Mouse (Mus musculus): ENCODE results near the gene Mto1. TPM values are rescaled to one million over a fixed set of nuclear protein-coding genes. Genes with fewer than 3 reads are reported as not detected.
"Not testable (repeated sequence)": the region's sequence is repeated elsewhere in the genome, so short reads cannot be mapped to it uniquely, and the experiment has no call there.

The Mto1 gene
- polyA plus RNA-seq, 1 experiment from 2014 or later, result 8.4 TPM

GRCm38 (mm10) chr9:78511705-78512104, 63.7 kb downstream of the Mto1 start:
- Histone ChIP-seq H3K4me2 (replicated peaks; ENCODE audit: low read depth) (no peak overlapping the region), H3K27me3 (replicated peaks; ENCODE audit: control insufficient read depth, insufficient read depth, low read length) (no peaks in the 10 kb centered on the region), H3K4me1 (replicated peaks; ENCODE audit: control insufficient read depth, insufficient read depth, low read length) (no peaks in the 10 kb centered on the region), H3K36me3 (ENCODE audit: control insufficient read depth, insufficient read depth) (no peaks in the 10 kb centered on the region), H3K9me3 (ENCODE audit: control insufficient read depth) (no peaks in the 10 kb centered on the region), H3K9ac (ENCODE audit: low read depth, low read length) (no peak overlapping the region), H3K27ac (ENCODE audit: low read depth, low read length) (no peak overlapping the region), H3K4me3 (ENCODE audit: low read depth, low read length) (no peak overlapping the region)
- TF ChIP-seq CTCF (IDR thresholded peaks at IDR 0.05; ENCODE audit: low read depth), result no peak
- 90% methylated on average over 5 of the region's 5 CpGs for WGBS
- no peak for ATAC-seq

GRCm38 (mm10) chr9:78513776-78514500, 65.9 kb downstream of the Mto1 start:
- 62% methylated on average over 6 of the region's 6 CpGs for WGBS

GRCm38 (mm10) chr9:78514681-78515080, 66.7 kb downstream of the Mto1 start:
- no peak for TF ChIP-seq CTCF (IDR thresholded peaks at IDR 0.05; ENCODE audit: low read depth)
- WGBS, result 88% methylated on average over 4 of the region's 4 CpGs
- Histone ChIP-seq H3K27ac (ENCODE audit: low read depth, low read length) (no peak overlapping the region), H3K4me3 (ENCODE audit: low read depth, low read length) (no peak overlapping the region), H3K36me3 (ENCODE audit: control insufficient read depth, insufficient read depth) (no peaks in the 10 kb centered on the region), H3K27me3 (replicated peaks; ENCODE audit: control insufficient read depth, insufficient read depth, low read length) (no peaks in the 10 kb centered on the region), H3K4me1 (replicated peaks; ENCODE audit: control insufficient read depth, insufficient read depth, low read length) (no peaks in the 10 kb centered on the region), H3K4me2 (replicated peaks; ENCODE audit: low read depth) (no peak overlapping the region), H3K9ac (ENCODE audit: low read depth, low read length) (no peak overlapping the region), H3K9me3 (ENCODE audit: control insufficient read depth) (no peaks in the 10 kb centered on the region)
- no peak for ATAC-seq

More at GRCm38 (mm10) chr9:78513776-78514500, 65.9 kb downstream of the Mto1 start:
- no peaks in the 10 kb centered on the region for H3K27me3 ChIP-seq (replicated peaks; ENCODE audit: control insufficient read depth, insufficient read depth, low read length)
- ATAC-seq, result no peak
- no peak overlapping the region for H3K9ac ChIP-seq (ENCODE audit: low read depth, low read length)
- no peaks in the 10 kb centered on the region for H3K4me1 ChIP-seq (replicated peaks; ENCODE audit: control insufficient read depth, insufficient read depth, low read length)
- TF ChIP-seq CTCF (IDR thresholded peaks at IDR 0.05; ENCODE audit: low read depth), result no peak
- H3K4me2 ChIP-seq (replicated peaks; ENCODE audit: low read depth), result no peak overlapping the region
- H3K4me3 ChIP-seq (ENCODE audit: low read depth, low read length), result no peak overlapping the region
- no peaks in the 10 kb centered on the region for H3K9me3 ChIP-seq (ENCODE audit: control insufficient read depth)
- no peaks in the 10 kb centered on the region for H3K36me3 ChIP-seq (ENCODE audit: control insufficient read depth, insufficient read depth)
- 0 out of 2 replicates have a peak overlapping the region, but pooled peaks have one; percentile 23 for H3K27ac ChIP-seq (ENCODE audit: low read depth, low read length)

- no peak overlapping the region for H3K4me2 ChIP-seq (replicated peaks; ENCODE audit: low read depth)
- no peaks in the 10 kb centered on the region for H3K4me1 ChIP-seq (replicated peaks; ENCODE audit: control insufficient read depth, insufficient read depth, low read length)
- no peaks in the 10 kb centered on the region for H3K27me3 ChIP-seq (replicated peaks; ENCODE audit: control insufficient read depth, insufficient read depth, low read length)
- no peak overlapping the region for H3K4me3 ChIP-seq (ENCODE audit: low read depth, low read length)
- no peak for ATAC-seq
- H3K27ac ChIP-seq (ENCODE audit: low read depth, low read length), result no peak overlapping the region; the same call in 1 of the 2 replicates
- TF ChIP-seq CTCF (IDR thresholded peaks at IDR 0.05; ENCODE audit: low read depth), result no peak
- no peaks in the 10 kb centered on the region for H3K9me3 ChIP-seq (ENCODE audit: control insufficient read depth)
- no peak overlapping the region for H3K9ac ChIP-seq (ENCODE audit: low read depth, low read length)
- 60% methylated on average over 3 of the region's 3 CpGs for WGBS
- H3K36me3 ChIP-seq (ENCODE audit: control insufficient read depth, insufficient read depth), result no peaks in the 10 kb centered on the region
Observed at GRCm38 (mm10) chr9:78516125-78516524, 68.1 kb downstream of the Mto1 start.

- not testable (repeated sequence) for H3K9me3 ChIP-seq (ENCODE audit: control insufficient read depth); H3K27ac ChIP-seq (ENCODE audit: low read depth, low read length); H3K9ac ChIP-seq (ENCODE audit: low read depth, low read length); H3K4me3 ChIP-seq (ENCODE audit: low read depth, low read length); H3K36me3 ChIP-seq (ENCODE audit: control insufficient read depth, insufficient read depth); H3K4me1 ChIP-seq (replicated peaks; ENCODE audit: control insufficient read depth, insufficient read depth, low read length); H3K27me3 ChIP-seq (replicated peaks; ENCODE audit: control insufficient read depth, insufficient read depth, low read length); H3K4me2 ChIP-seq (replicated peaks; ENCODE audit: low read depth); ATAC-seq
- WGBS, result 75% methylated on average over 3 of the region's 3 CpGs
Observed at GRCm38 (mm10) chr9:78517237-78517636, 69.2 kb downstream of the Mto1 start.

GRCm38 (mm10) chr9:78520127-78520779, 72.2 kb downstream of the Mto1 start:
- peak overlapping the region; percentile 38; the same call in 1 of the 2 replicates for H3K9ac ChIP-seq (ENCODE audit: low read depth, low read length)
- no peaks in the 10 kb centered on the region for H3K27me3 ChIP-seq (replicated peaks; ENCODE audit: control insufficient read depth, insufficient read depth, low read length)
- TF ChIP-seq CTCF (IDR thresholded peaks at IDR 0.05; ENCODE audit: low read depth), result no peak
- no peaks in the 10 kb centered on the region for H3K9me3 ChIP-seq (ENCODE audit: control insufficient read depth)
- H3K4me2 ChIP-seq (replicated peaks; ENCODE audit: low read depth), result peak overlapping the region; percentile 79
- H3K4me3 ChIP-seq (ENCODE audit: low read depth, low read length), result peak overlapping the region; percentile 36
- peak; percentile 82 for ATAC-seq
- H3K4me1 ChIP-seq (replicated peaks; ENCODE audit: control insufficient read depth, insufficient read depth, low read length), result no peaks in the 10 kb centered on the region
- 4% methylated on average over 15 of the region's 15 CpGs for WGBS
- H3K27ac ChIP-seq (ENCODE audit: low read depth, low read length), result peak overlapping the region; percentile 68
- no peaks in the 10 kb centered on the region for H3K36me3 ChIP-seq (ENCODE audit: control insufficient read depth, insufficient read depth)

All from intestine, postnatal 0 days (tissue).